Mouse (Mus musculus): ENCODE measurements around the gene Ppp1r3f.

DNA sequence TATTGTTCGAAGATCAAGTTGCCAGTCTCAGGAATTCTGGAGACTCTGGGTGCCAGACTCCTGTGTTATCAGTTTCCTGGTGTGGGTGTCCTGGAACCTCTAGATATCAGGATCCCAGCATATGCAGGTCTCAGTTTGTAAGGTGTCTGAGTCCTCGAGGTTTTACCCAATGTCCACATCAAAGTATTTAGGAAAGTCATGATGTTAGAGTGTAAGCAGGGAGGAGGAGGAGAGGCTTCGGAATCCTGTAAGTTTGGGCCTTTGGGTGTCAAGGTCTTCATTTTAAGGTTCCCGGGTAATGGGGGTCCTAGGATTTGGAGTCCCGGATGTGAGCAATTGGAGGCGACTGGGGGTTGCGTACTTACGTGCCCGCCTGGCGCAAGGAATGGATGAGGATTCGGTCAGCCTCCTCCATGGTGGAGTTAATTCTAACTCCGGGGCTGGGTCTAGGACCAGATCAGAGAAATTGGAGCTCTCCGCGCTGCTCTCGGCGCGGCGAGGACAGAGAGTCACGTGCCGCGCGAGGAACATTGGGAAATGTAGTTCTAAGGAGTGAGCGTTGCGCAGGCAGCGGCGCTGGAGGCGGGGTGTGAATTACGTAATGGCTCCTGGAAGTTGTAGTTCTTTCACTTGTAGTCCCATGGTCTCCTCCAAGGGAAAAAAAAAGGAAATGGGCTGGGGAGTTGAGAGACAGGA is 30.9 kb upstream of the Ppp1r3f start, which contains the start of gene Ccdc22:
- TF ChIP-seq CTCF (IDR thresholded peaks at IDR 0.05; ENCODE audit: low read depth) = no peak
- TF ChIP-seq EP300 (IDR thresholded peaks at IDR 0.05; ENCODE audit: low read depth) = no peak

Measured in heart, postnatal 0 days (tissue).